Mouse (Mus musculus): Measurements from ENCODE around the gene Trnp1.
"Not testable (repeated sequence)": the region's sequence is repeated elsewhere in the genome, so short reads cannot be mapped to it uniquely, and the experiment has no call there.

The Trnp1 gene

DNA sequence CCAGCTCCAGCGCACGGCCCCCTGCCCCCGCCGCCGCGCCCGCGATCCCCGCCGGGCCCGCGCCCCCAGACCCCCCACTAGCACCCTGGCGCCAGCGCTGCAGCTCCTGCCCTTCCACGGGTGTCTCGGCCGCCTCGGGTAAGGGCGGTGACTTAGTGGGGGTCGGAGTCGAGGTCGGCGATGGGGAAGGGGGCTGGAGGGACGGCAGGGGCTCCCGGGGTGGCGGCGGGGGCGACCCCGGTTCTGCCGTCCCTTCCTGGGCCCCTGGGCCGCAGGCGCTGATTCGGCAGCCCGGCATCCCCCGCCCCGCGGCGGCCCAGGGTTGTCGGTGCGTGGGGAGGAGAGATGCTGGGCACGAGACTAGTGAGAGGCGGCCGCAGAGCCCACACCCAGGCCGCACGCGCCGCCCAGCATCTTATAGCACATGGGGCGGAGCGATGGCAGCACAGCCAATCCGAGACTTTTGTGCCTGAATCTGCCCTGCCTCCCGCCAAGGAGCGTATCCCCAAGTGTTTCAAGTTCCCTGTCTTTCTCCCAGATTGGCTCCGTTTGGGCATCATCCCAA, at the start of gene Trnp1:
Gene Trnp1 (minus strand): TSS at position 391 of the 565 bp plus-strand sequence.
- in situ Hi-C loops (cut with MboI; ENCODE audit: low sequenced_read_pairs) = no loop called here

DNA sequence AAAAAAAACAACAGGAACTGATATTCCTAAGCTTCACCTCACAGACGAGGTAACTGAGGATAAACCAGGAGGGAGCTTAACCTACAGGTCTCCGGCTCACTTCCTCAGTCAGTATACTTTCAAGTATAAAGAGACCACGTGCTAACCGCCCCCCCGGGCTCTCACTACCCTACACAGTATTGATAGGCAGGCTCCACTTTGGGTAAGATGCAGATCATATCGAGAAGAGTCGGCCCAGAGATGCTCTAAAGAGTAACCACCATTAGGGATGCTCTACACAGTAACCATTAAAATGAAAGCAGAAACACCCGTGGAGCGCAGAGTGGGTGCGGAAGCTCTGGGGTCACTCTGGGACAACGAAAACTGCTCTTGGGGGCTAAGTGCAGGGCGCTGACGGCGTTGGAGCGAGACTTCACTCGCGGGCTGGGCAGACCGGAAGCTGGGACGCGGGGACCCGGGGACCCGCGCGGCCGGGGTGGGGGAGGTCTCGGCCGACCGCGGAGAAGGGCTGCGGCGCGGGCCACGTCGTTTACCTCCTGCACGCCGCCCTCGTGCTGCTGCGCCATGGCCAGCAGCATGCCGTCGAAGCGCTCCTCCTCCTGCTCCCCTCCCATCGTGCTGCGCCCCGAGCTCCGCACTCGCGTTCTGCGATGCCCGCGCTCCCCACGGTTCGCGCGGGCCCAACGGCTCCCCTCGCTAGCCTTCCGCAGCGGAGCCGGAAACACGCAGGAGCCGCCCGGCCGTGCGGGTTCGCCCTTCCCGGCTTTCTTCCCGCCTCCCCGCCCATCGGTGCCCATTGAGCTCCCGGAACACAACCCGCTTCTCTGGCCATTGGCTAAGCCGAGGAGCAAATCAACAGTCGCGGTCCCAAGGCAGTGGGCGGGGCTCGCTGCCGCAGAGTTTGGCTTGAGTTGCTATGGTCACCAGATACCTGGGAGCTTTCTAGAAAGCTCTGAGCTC, 47.2 kb upstream of the Trnp1 start, which contains the start of gene Nudc:
Gene Nudc (minus strand): TSS at position 725 of the 960 bp plus-strand sequence.
- in situ Hi-C loops (cut with MboI; ENCODE audit: low sequenced_read_pairs) = no loop called here

GRCm38 (mm10) chr4:133536652-133537051, 38.3 kb upstream of the Trnp1 start:
- in situ Hi-C loops (cut with MboI; ENCODE audit: low sequenced_read_pairs) = no loop called here

DNA sequence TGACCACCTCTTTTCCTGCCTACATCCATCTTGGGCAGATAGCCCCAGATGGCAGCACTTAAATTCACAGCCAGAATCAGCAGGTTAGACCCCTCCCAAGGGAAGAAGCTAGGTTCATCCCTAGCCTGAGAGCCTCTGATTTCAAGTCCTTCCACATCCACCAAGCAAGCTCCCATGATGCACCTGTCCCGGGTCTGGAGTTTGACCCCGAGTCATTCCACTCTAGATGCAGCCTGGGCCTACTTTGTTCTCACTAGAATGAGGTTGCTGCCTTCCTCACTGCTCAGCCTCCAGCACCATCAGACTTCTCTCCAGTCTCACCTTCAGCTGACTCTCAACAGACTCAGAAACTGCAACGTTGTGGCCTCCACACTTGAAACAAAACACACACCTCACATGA, 37.7 kb upstream of the Trnp1 start:
- in situ Hi-C loops (cut with MboI; ENCODE audit: low sequenced_read_pairs) = no loop called here

- in situ Hi-C loops (cut with MboI; ENCODE audit: low sequenced_read_pairs) = no loop called here
These were observed 34.4 kb upstream of the Trnp1 start for GRCm38 (mm10) chr4:133532777-133533176.

GRCm38 (mm10) chr4:133527788-133528187, 29.4 kb upstream of the Trnp1 start:
- in situ Hi-C loops (cut with MboI; ENCODE audit: low sequenced_read_pairs) = no loop called here

DNA sequence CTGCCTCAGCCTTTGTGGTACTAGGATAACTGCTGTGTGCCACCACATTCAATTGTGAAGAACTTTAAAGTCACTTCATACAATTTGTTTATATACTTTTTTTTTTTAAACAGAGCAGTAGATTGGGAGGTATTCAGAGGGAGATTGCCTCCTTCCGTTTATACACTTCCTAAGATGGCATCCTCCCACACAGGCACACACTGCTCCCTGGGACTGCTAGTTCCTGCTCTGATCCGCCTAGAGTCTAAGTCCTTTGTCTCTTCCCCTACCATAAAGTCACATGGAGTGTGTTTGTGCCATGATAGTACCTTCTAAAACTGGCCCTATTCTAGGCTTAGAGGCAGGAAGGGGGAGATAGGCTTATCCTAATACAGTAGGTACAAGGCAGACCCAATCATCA, 23.2 kb upstream of the Trnp1 start:
- in situ Hi-C loops (cut with MboI; ENCODE audit: low sequenced_read_pairs) = no loop called here

GRCm38 (mm10) chr4:133519369-133519665, 21.0 kb upstream of the Trnp1 start:
- in situ Hi-C loops (cut with MboI; ENCODE audit: low sequenced_read_pairs) = no loop called here

GRCm38 (mm10) chr4:133518601-133519368, 20.4 kb upstream of the Trnp1 start, which contains the start of gene Kdf1:
Gene Kdf1, plus strand, starts transcription at chr4:133518963.
- in situ Hi-C loops (cut with MboI; ENCODE audit: low sequenced_read_pairs) = no loop called here

- in situ Hi-C loops (cut with MboI; ENCODE audit: low sequenced_read_pairs) = no loop called here
These were observed 14.6 kb upstream of the Trnp1 start for GRCm38 (mm10) chr4:133512972-133513371.

DNA sequence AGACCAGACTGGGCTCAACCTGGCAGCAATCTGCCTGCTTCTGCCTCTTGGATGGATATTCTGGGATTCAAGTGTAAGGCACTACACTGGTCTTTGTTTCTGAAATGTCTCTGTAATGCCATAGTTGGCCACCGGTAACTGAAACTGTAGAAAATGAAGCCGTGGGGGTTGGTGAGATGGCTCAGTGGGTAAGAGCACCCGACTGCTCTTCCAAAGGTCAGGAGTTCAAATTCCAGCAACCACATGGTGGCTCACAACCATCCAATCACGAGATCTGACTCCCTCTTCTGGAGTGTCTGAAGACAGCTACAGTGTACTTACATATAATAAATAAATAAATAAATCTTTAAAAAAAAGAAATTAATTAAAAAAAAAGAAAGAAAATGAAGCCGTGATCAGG, 14.2 kb upstream of the Trnp1 start:
- in situ Hi-C loops (cut with MboI; ENCODE audit: low sequenced_read_pairs) = not testable (repeated sequence)

- in situ Hi-C loops (cut with MboI; ENCODE audit: low sequenced_read_pairs) = no loop called here
These were observed 12.7 kb upstream of the Trnp1 start for GRCm38 (mm10) chr4:133511050-133511449.

DNA sequence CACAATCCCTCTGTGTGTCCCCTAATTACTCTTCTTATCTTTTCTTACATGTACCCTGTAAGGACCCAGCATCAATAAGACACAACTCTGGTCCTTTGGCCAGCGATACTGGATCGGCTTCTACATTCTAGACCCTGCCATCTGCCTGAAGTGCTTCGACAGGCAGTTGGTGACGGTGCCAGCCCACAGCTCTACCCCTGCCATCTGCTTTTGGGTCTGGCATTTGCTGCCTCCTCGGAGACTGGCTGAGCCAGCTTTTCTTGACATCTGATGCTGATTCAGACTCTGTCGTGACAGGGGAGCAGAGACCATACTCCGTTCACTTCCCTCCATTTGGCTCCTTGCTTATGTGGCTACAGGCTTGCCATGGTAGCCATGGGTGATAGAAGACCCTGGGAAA, 10.6 kb upstream of the Trnp1 start:
- in situ Hi-C loops (cut with MboI; ENCODE audit: low sequenced_read_pairs) = no loop called here

DNA sequence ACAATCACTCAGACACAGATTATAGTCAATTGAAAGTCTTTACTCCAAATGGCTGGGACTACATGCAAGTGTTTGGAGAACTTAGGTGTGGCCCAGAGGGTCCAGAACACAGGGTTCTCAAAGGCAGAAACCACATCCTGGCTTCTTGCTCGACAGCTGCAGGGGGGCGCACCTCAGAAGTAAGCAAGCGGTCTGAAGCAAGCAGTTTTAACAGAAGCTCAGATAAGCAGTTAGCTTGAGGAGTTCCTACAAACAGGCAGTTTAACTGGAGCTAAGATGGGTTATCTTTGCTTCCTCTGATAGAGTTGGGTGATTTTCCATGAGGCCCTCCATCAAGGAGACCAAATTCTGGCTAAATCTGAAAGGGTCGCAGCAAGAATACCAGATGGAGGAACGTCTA, 8.2 kb upstream of the Trnp1 start:
- in situ Hi-C loops (cut with MboI; ENCODE audit: low sequenced_read_pairs) = no loop called here

DNA sequence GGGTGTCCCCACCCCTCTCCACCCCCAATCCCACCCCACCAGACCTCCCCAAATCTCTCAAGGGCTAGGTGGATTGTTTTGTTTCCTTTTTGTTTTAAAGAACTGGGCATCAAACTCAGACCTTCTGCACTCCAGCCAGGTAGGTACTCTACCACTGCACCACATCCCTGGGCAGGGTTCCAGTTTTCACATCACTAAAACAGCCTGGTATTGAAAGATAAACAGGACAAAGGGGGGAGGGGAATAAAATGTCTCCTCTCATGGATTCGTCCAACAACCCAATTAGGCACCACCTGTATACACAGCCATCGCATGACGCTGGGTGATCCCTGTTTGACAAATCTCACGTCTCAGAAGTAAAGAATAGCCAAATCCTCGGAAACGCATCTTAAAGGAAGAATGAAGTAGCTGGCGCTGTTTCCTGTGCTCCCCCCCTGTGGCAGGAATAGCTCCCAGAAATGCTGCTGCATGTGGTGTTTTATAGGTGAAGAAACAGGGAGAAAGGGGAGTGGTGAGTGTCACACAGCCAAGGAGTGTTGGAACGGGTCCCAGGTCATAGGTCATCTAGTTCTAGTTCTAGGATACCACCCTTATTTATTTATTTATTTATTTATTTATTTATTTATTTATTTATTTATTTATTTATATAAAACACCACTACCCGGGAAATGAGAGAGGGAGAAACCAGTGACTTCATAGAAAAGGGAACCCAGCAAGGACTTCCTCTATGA, 6.6 kb upstream of the Trnp1 start:
- in situ Hi-C loops (cut with MboI; ENCODE audit: low sequenced_read_pairs) = no loop called here

- in situ Hi-C loops (cut with MboI; ENCODE audit: low sequenced_read_pairs) = no loop called here
These were observed 6.0 kb upstream of the Trnp1 start for GRCm38 (mm10) chr4:133504300-133504699.

GRCm38 (mm10) chr4:133501514-133501913, 3.2 kb upstream of the Trnp1 start:
- in situ Hi-C loops (cut with MboI; ENCODE audit: low sequenced_read_pairs) = no loop called here

DNA sequence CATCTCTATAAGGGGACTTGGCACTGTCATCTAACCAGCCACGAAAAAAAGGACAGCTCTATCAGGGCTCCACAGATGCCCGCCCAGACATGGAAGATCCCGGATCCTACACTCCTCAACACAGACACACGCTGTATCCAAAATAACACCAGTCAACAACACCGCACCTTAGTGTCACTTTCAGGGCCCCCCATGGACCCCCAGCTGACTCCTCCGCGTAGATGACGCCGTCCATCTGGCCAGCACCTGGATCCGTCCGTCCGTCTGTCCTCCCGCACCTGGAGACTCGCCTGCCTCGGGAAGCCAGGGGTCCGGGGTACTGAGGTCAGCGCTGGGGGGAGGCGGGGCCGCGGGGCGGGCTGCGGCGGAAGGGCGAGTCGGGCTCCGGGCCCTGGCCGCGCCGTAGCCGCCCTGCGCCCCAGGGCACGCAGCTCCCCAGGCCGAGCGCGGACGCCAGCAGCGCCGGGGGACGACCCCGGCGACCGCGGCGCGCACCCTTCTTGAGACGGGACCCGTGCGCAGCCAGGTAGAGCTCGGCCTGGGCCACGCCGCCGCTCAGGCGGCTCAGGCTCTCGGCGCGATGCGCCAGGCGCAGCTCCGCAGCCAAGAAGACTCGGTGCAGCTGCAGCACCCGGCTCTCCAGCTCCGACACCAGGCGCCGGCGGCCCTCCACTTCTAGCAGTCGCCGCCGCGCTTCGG, 740 bp downstream of the Trnp1 start:
- in situ Hi-C loops (cut with MboI; ENCODE audit: low sequenced_read_pairs) = no loop called here

- in situ Hi-C loops (cut with MboI; ENCODE audit: low sequenced_read_pairs) = no loop called here
These were observed 1.5 kb downstream of the Trnp1 start for GRCm38 (mm10) chr4:133496738-133497445.

DNA sequence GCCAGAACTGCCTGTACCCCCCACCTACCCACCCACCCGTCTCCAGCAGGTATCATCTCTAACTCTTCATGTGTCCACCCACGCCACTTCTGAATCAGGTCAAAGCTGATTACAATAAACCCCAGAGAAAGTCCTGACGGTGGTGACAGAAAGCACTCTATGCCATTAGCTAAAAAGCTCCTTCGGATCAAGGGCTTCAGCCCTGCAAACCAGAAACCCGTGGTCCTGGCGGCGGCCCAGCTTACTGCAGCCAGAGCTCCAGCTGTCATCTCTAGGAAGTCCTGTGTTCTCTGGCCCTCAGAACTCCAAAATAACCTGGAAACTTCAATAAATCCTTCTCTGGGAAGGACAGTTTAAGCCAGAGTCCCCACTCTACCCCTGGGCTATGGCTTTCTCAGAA, 2.6 kb downstream of the Trnp1 start:
- in situ Hi-C loops (cut with MboI; ENCODE audit: low sequenced_read_pairs) = no loop called here

All from CH12F3 (cell line).